Mouse (Mus musculus): ENCODE data around the gene Zglp1. TPM values are rescaled to one million over a fixed set of nuclear protein-coding genes. Genes with fewer than 3 reads are reported as not detected.

Zglp1 gene
- total and polyA plus RNA-seq, 2 experiments from 2014 or later: not detected

GRCm38 (mm10) chr9:21026849-21027248, 40.0 kb downstream of the Zglp1 start:
- no peak for ATAC-seq (ENCODE audit: insufficient read depth, low read depth)
- Histone ChIP-seq H3K4me3 (ENCODE audit: low read depth, low read length) (no peak overlapping the region), H3K27ac (ENCODE audit: low read depth) (no peak overlapping the region), H3K4me1 (ENCODE audit: control insufficient read depth, insufficient read depth) (peaks cover 23% of the 10 kb centered on the region), H3K4me2 (ENCODE audit: low read depth, low read length) (no peak overlapping the region), H3K9me3 (replicated peaks; ENCODE audit: control insufficient read depth, low read length) (no peaks in the 10 kb centered on the region), H3K9ac (replicated peaks; ENCODE audit: low read depth, low read length) (no peak overlapping the region), H3K36me3 (replicated peaks; ENCODE audit: control insufficient read depth, insufficient read depth, low read length) (0 out of 2 replicates have a peak, but pooled peaks cover 5% of the 10 kb centered on the region), H3K27me3 (ENCODE audit: control insufficient read depth, insufficient read depth, low read length) (peaks cover 13% of the 10 kb centered on the region)
- 80% methylated on average over 12 of the region's 12 CpGs for WGBS
- no peak for TF ChIP-seq CTCF (IDR thresholded peaks at IDR 0.05; ENCODE audit: low read depth)
- TF ChIP-seq EP300 (IDR thresholded peaks at IDR 0.05; ENCODE audit: low read depth): no peak
- no peak for DNase-seq (ENCODE audit: low spot score)

- Histone ChIP-seq H3K4me2 (ENCODE audit: low read depth, low read length) (no peak overlapping the region), H3K9me3 (replicated peaks; ENCODE audit: control insufficient read depth, low read length) (no peaks in the 10 kb centered on the region), H3K27ac (ENCODE audit: low read depth) (no peak overlapping the region), H3K4me3 (ENCODE audit: low read depth, low read length) (no peak overlapping the region), H3K27me3 (ENCODE audit: control insufficient read depth, insufficient read depth, low read length) (peaks cover 11% of the 10 kb centered on the region; the same call in 1 of the 2 replicates), H3K9ac (replicated peaks; ENCODE audit: low read depth, low read length) (no peak overlapping the region), H3K36me3 (replicated peaks; ENCODE audit: control insufficient read depth, insufficient read depth, low read length) (0 out of 2 replicates have a peak, but pooled peaks cover 5% of the 10 kb centered on the region), H3K4me1 (ENCODE audit: control insufficient read depth, insufficient read depth) (peaks cover 15% of the 10 kb centered on the region)
- no peak for ATAC-seq (ENCODE audit: insufficient read depth, low read depth)
- no peak for DNase-seq (ENCODE audit: low spot score)
- no peak for TF ChIP-seq EP300 (IDR thresholded peaks at IDR 0.05; ENCODE audit: low read depth)
- TF ChIP-seq CTCF (IDR thresholded peaks at IDR 0.05; ENCODE audit: low read depth): no peak
- WGBS: 66% methylated on average over 19 of the region's 19 CpGs
These were observed 41.6 kb downstream of the Zglp1 start for GRCm38 (mm10) chr9:21025258-21025810.

GRCm38 (mm10) chr9:21022726-21023125, 44.2 kb downstream of the Zglp1 start:
- Histone ChIP-seq H3K36me3 (replicated peaks; ENCODE audit: control insufficient read depth, insufficient read depth, low read length) (0 out of 2 replicates have a peak, but pooled peaks cover under 1% of the 10 kb centered on the region), H3K27ac (ENCODE audit: low read depth) (no peak overlapping the region), H3K9ac (replicated peaks; ENCODE audit: low read depth, low read length) (no peak overlapping the region), H3K4me2 (ENCODE audit: low read depth, low read length) (no peak overlapping the region), H3K27me3 (ENCODE audit: control insufficient read depth, insufficient read depth, low read length) (peaks cover 5% of the 10 kb centered on the region; the same call in 1 of the 2 replicates), H3K9me3 (replicated peaks; ENCODE audit: control insufficient read depth, low read length) (no peaks in the 10 kb centered on the region), H3K4me3 (ENCODE audit: low read depth, low read length) (no peak overlapping the region), H3K4me1 (ENCODE audit: control insufficient read depth, insufficient read depth) (no peaks in the 10 kb centered on the region)
- ATAC-seq (ENCODE audit: insufficient read depth, low read depth) (no peak), DNase-seq (ENCODE audit: low spot score) (no peak)
- WGBS: 64% methylated on average over 1 of the region's 1 CpGs
- TF ChIP-seq EP300 (IDR thresholded peaks at IDR 0.05; ENCODE audit: low read depth): no peak
- TF ChIP-seq CTCF (IDR thresholded peaks at IDR 0.05; ENCODE audit: low read depth): peak; percentile 22; the same call in 1 of the 2 replicates

GRCm38 (mm10) chr9:21022288-21022687, 44.6 kb downstream of the Zglp1 start:
- H3K27ac ChIP-seq (ENCODE audit: low read depth): no peak overlapping the region
- ATAC-seq (ENCODE audit: insufficient read depth, low read depth): no peak
- TF ChIP-seq EP300 (IDR thresholded peaks at IDR 0.05; ENCODE audit: low read depth): no peak
- no peak for TF ChIP-seq CTCF (IDR thresholded peaks at IDR 0.05; ENCODE audit: low read depth)

GRCm38 (mm10) chr9:21021363-21021762, 45.5 kb downstream of the Zglp1 start:
- H3K9ac ChIP-seq (replicated peaks; ENCODE audit: low read depth, low read length): no peak overlapping the region
- no peak overlapping the region for H3K27ac ChIP-seq (ENCODE audit: low read depth)
- no peak overlapping the region for H3K4me2 ChIP-seq (ENCODE audit: low read depth, low read length)
- H3K4me1 ChIP-seq (ENCODE audit: control insufficient read depth, insufficient read depth): no peaks in the 10 kb centered on the region; the same call in 1 of the 2 replicates
- H3K27me3 ChIP-seq (ENCODE audit: control insufficient read depth, insufficient read depth, low read length): peaks cover 13% of the 10 kb centered on the region
- no peaks in the 10 kb centered on the region for H3K9me3 ChIP-seq (replicated peaks; ENCODE audit: control insufficient read depth, low read length)
- DNase-seq (ENCODE audit: low spot score) (no peak), ATAC-seq (ENCODE audit: insufficient read depth, low read depth) (no peak)
- no peak overlapping the region for H3K4me3 ChIP-seq (ENCODE audit: low read depth, low read length)
- 74% methylated on average over 3 of the region's 3 CpGs for whole genome bisulfite sequencing
- H3K36me3 ChIP-seq (replicated peaks; ENCODE audit: control insufficient read depth, insufficient read depth, low read length): no peaks in the 10 kb centered on the region
- TF ChIP-seq EP300 (IDR thresholded peaks at IDR 0.05; ENCODE audit: low read depth) (no peak), CTCF (IDR thresholded peaks at IDR 0.05; ENCODE audit: low read depth) (no peak)

More at GRCm38 (mm10) chr9:21022288-21022687, 44.6 kb downstream of the Zglp1 start:
- Histone ChIP-seq H3K27me3 (ENCODE audit: control insufficient read depth, insufficient read depth, low read length) (peaks cover 6% of the 10 kb centered on the region; the same call in 1 of the 2 replicates), H3K9ac (replicated peaks; ENCODE audit: low read depth, low read length) (no peak overlapping the region), H3K9me3 (replicated peaks; ENCODE audit: control insufficient read depth, low read length) (no peaks in the 10 kb centered on the region), H3K4me1 (ENCODE audit: control insufficient read depth, insufficient read depth) (no peaks in the 10 kb centered on the region; the same call in 1 of the 2 replicates), H3K4me3 (ENCODE audit: low read depth, low read length) (no peak overlapping the region), H3K36me3 (replicated peaks; ENCODE audit: control insufficient read depth, insufficient read depth, low read length) (no peaks in the 10 kb centered on the region), H3K4me2 (ENCODE audit: low read depth, low read length) (no peak overlapping the region)
- DNase-seq (ENCODE audit: low spot score): no peak
- 57% methylated on average over 6 of the region's 6 CpGs for WGBS

GRCm38 (mm10) chr9:21018600-21018999, 48.3 kb downstream of the Zglp1 start:
- Histone ChIP-seq H3K4me1 (ENCODE audit: control insufficient read depth, insufficient read depth) (no peaks in the 10 kb centered on the region; the same call in 1 of the 2 replicates), H3K27me3 (ENCODE audit: control insufficient read depth, insufficient read depth, low read length) (peaks cover 28% of the 10 kb centered on the region), H3K36me3 (replicated peaks; ENCODE audit: control insufficient read depth, insufficient read depth, low read length) (no peaks in the 10 kb centered on the region), H3K27ac (ENCODE audit: low read depth) (no peak overlapping the region), H3K9ac (replicated peaks; ENCODE audit: low read depth, low read length) (no peak overlapping the region), H3K4me3 (ENCODE audit: low read depth, low read length) (no peak overlapping the region), H3K9me3 (replicated peaks; ENCODE audit: control insufficient read depth, low read length) (no peaks in the 10 kb centered on the region), H3K4me2 (ENCODE audit: low read depth, low read length) (no peak overlapping the region)
- TF ChIP-seq EP300 (IDR thresholded peaks at IDR 0.05; ENCODE audit: low read depth) (no peak), CTCF (IDR thresholded peaks at IDR 0.05; ENCODE audit: low read depth) (no peak)
- DNase-seq (ENCODE audit: low spot score) (no peak), ATAC-seq (ENCODE audit: insufficient read depth, low read depth) (no peak)
- 63% methylated on average over 2 of the region's 2 CpGs for WGBS
